Mouse (Mus musculus) C2C12 (cell line): ENCODE measurements around the gene Tmsb10.

ENCODE experiments used
- CTCF ChIP-seq: IDR thresholded peaks from one replicate; pipeline ENCODE4 v1.5.1; 2011; ENCODE audit not compliant: control insufficient read depth, insufficient read depth, insufficient read length
- MAX ChIP-seq: IDR thresholded peaks from one replicate; pipeline ENCODE4 v1.6.1; 2011; ENCODE audit warnings: mild to moderate bottlenecking, control low read depth

DNA sequence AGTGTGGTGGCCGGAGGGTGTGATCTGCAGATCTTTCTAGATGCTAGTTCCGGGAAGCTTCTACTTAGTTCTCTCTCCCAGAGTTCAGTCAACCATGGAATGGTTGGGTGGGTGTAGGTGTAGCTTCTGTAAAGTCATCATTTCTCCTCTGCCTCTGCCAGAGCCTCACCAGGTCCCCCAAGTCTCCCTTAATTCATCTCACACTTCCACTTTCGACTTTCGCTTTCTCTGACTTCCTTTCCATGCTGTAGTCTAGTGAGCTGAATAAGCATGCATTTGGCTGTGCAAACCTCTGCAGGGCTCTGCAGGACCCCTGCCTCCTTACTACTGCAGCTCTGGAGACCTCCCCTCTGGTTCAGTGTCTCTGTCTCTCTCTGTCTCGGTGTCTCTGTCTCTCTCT lies 31.7 kb upstream of the Tmsb10 start:
- no peak for TF ChIP-seq CTCF
- TF ChIP-seq MAX = no peak
